Mouse (Mus musculus): ENCODE measurements around the gene Hist1h2af.

DNA sequence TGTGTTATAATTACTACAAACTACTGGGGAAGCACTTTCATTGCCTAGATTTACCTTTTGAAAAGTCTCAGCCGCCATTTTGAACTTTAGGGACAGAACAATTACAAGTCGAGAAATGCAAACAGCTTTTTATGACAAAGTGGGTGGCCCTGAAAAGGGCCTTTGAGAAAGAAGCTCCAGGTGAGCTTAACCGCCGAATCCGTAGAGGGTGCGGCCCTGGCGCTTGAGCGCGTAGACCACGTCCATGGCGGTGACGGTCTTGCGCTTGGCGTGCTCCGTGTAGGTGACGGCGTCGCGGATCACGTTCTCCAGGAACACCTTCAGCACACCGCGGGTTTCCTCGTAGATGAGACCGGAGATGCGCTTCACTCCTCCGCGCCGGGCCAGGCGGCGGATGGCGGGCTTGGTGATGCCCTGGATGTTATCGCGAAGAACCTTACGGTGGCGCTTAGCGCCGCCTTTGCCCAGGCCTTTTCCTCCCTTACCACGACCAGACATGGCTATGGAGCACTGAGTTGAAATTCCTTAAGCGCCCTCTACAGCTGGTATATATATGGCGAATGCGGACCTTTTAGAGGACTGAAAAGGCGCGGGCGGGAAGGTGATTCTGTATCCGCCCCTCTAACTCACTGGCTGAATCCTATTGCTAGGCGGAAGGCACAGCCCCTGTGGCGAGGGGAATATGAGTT, 17.6 kb downstream of the Hist1h2af start, which contains the start of gene Hist1h4f:
- TF ChIP-seq CTCF (IDR thresholded peaks at IDR 0.05; ENCODE audit: borderline replicate concordance, control insufficient read depth, extremely low read depth, insufficient read depth, low read length, poor library complexity) (peak; percentile 44; the same call in 1 of the 2 replicates), POLR2A (IDR thresholded peaks at IDR 0.05; ENCODE audit: control insufficient read depth, extremely low read depth, insufficient read depth, low read length, poor library complexity) (peak; percentile 83)
